Mouse (Mus musculus) intestine, postnatal 0 days (tissue): ENCODE measurements around the gene Ndrg3. TPM values are rescaled to one million over a fixed set of nuclear protein-coding genes. Genes with fewer than 3 reads are reported as not detected.

Experiments
- ATAC-seq: fragments of 200-750 bp; cut with Nextera tagmentation; 2 replicates; pipeline ENCODE4 v1.8.0; 2017; ENCODE audit warnings: mild to moderate bottlenecking, moderate TSS enrichment, moderate library complexity
- H3K27ac ChIP-seq: fragments of 300-500 bp; sonication (generic); 2 replicates; pipeline ENCODE4 v1.5.1; 2014; ENCODE audit warnings: mild to moderate bottlenecking, low read depth, low read length, moderate library complexity
- H3K27me3 ChIP-seq: fragments of 300-500 bp; sonication (generic); replicated peaks from 2 replicates; pipeline ENCODE4 v1.6.1; 2014; ENCODE audit warnings: low read length, mixed read lengths; ENCODE audit not compliant: control insufficient read depth, insufficient read depth
- H3K36me3 ChIP-seq: fragments of 300-500 bp; sonication (generic); 2 replicates; pipeline ENCODE4 v1.6.1; 2014; ENCODE audit warnings: mild to moderate bottlenecking, moderate library complexity; ENCODE audit not compliant: control insufficient read depth, insufficient read depth
- H3K4me1 ChIP-seq: fragments of 300-500 bp; sonication (generic); replicated peaks from 2 replicates; pipeline ENCODE4 v1.6.1; 2014; ENCODE audit warnings: antibody characterized with exemption, low read length, mixed read lengths; ENCODE audit not compliant: control insufficient read depth, insufficient read depth
- H3K4me2 ChIP-seq: fragments of 300-500 bp; sonication (generic); replicated peaks from 2 replicates; pipeline ENCODE4 v1.6.1; 2014; ENCODE audit warnings: low read depth, mild to moderate bottlenecking, moderate library complexity
- H3K4me3 ChIP-seq: fragments of 300-500 bp; sonication (generic); 2 replicates; pipeline ENCODE4 v1.5.1; 2014; ENCODE audit warnings: low read depth, low read length
- H3K9ac ChIP-seq: fragments of 300-500 bp; sonication (generic); 2 replicates; pipeline ENCODE4 v1.6.1; 2014; ENCODE audit warnings: mild to moderate bottlenecking, low read depth, low read length
- H3K9me3 ChIP-seq: fragments of 300-500 bp; sonication (generic); 2 replicates; pipeline ENCODE4 v1.6.1; 2016; ENCODE audit warnings: mixed run types; ENCODE audit not compliant: control insufficient read depth
- CTCF ChIP-seq: sonication (generic); IDR thresholded peaks from 2 replicates; pipeline ENCODE4 v1.5.1; 2016; ENCODE audit warnings: low read depth, mild to moderate bottlenecking, control low read depth, antibody characterized with exemption, moderate library complexity
- WGBS: fragments of 180-500 bp; shearing (Covaris S2); extraction: QIAGEN DNeasy Blood & Tissue Kit; methylation state at CpG from one replicate; pipeline ENCODE4 v1.1.7; 2014; 5-methylcytosine and 5-hydroxymethylcytosine counted together
- polyA plus RNA-seq: library from polyadenylated mRNA; unstranded; fragments of >200 nt; fragmentation: Nextera tagmentation; extraction: Ambion mirVana; gene quantifications from 2 replicates; pipeline ENCODE4 v1.2.1, GENCODE M21; 2015

Gene Ndrg3
- polyA plus RNA-seq, 1 experiment from 2014 or later, result 25.3 TPM

DNA sequence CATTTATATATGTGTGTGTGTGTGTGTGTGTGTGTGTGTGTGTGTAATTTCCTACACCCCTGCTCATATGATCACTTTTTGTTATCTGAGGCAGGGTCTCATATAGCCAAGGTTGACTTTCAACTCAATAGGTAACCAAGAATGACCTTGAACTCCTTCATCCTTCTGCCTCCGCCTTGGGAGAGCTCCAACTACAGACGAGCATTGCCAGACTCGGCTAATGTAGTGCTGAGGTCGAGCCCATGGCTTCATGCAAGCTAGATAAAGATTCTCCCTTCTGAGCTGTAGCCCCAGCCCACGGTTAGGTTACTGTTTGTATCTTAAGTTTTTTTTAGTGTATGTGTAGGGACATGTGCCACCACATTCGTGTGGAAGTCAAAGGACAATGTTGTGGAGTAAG, 90.0 kb downstream of the Ndrg3 start:
- H3K9ac ChIP-seq, result no peak overlapping the region
- no peaks in the 10 kb centered on the region for H3K27me3 ChIP-seq
- no peak for ATAC-seq
- H3K27ac ChIP-seq, result no peak overlapping the region
- no peak overlapping the region for H3K4me3 ChIP-seq
- no peaks in the 10 kb centered on the region for H3K36me3 ChIP-seq
- no peak overlapping the region for H3K4me2 ChIP-seq
- H3K4me1 ChIP-seq, result no peaks in the 10 kb centered on the region
- no peak for TF ChIP-seq CTCF
- H3K9me3 ChIP-seq, result no peaks in the 10 kb centered on the region
- 67% methylated on average over 6 of the region's 6 CpGs for WGBS

DNA sequence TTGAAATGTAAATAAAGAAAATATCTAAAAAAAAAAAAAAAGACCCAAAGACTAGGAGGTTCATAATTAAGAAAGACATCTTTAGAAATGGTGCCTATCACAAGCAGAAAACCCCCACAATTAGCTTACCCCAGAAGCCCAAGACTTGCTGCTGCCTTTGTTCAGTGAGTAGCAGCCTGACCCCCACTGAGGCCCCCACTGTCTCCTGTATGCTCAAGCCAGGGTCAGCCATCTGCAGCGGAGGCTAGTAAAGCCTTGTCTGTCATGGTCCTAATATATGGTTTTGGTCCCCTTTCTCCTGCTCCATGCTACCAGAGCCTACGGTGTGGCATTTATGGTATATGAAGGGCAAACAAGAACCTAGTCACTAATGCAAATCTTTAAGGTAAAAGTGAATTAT, 90.5 kb downstream of the Ndrg3 start:
- WGBS, result 69% methylated on average over 2 of the region's 2 CpGs

DNA sequence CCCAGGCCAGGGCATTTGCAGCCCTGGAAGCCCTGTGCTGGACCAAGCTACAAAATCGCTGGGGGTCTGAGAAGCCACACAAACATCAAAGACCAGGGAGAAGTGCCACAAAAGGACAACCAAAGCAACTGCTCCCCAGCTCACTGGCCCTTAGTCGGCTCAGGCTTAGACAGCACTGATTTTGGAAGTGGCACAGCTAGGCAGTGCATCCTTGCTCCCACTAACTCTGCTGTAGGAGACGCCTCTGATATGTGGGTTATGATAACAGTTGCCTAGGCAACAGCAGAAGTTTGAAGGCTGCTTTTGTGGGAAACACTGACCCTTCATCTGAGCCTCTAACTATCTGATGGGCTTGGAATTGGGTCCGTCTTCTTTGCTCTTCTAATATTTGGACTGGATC, 92.7 kb downstream of the Ndrg3 start:
- H3K4me1 ChIP-seq, result no peaks in the 10 kb centered on the region
- H3K9me3 ChIP-seq, result no peaks in the 10 kb centered on the region
- ATAC-seq, result no peak
- no peak overlapping the region for H3K4me3 ChIP-seq
- no peak overlapping the region for H3K9ac ChIP-seq
- H3K4me2 ChIP-seq, result no peak overlapping the region
- no peak for TF ChIP-seq CTCF
- H3K36me3 ChIP-seq, result no peaks in the 10 kb centered on the region
- WGBS, result 61% methylated on average over 4 of the region's 4 CpGs
- no peak overlapping the region for H3K27ac ChIP-seq
- H3K27me3 ChIP-seq, result no peaks in the 10 kb centered on the region

More for the DNA sequence above, 90.5 kb downstream of the Ndrg3 start:
- Histone ChIP-seq H3K9me3 (no peaks in the 10 kb centered on the region), H3K4me1 (no peaks in the 10 kb centered on the region), H3K27ac (no peak overlapping the region), H3K4me3 (no peak overlapping the region), H3K27me3 (no peaks in the 10 kb centered on the region), H3K36me3 (no peaks in the 10 kb centered on the region), H3K9ac (no peak overlapping the region), H3K4me2 (no peak overlapping the region)
- ATAC-seq, result no peak
- TF ChIP-seq CTCF, result no peak

DNA sequence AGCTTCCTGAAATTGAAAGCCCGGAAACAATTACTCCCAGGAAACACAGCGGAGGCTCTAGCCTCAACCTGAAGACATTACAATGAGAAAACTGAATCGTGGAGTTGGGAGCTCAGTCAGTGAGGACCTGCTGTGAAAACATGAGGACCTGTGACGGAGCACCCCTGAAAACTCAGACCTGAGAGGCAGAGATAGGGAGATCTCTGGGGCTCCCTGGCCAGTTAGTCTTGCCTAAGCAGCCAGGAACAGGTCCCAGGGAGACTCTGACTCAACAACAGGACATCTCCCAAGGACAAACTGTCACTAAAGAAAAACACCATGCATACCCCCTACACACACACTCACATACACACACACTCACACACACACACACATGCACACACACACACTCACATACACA, 93.5 kb downstream of the Ndrg3 start:
- Histone ChIP-seq H3K36me3 (no peaks in the 10 kb centered on the region), H3K4me2 (no peak overlapping the region), H3K27me3 (no peaks in the 10 kb centered on the region), H3K4me3 (no peak overlapping the region), H3K9me3 (no peaks in the 10 kb centered on the region), H3K4me1 (no peaks in the 10 kb centered on the region), H3K9ac (no peak overlapping the region), H3K27ac (no peak overlapping the region)
- ATAC-seq, result no peak
- TF ChIP-seq CTCF, result no peak
- 62% methylated on average over 4 of the region's 4 CpGs for WGBS

DNA sequence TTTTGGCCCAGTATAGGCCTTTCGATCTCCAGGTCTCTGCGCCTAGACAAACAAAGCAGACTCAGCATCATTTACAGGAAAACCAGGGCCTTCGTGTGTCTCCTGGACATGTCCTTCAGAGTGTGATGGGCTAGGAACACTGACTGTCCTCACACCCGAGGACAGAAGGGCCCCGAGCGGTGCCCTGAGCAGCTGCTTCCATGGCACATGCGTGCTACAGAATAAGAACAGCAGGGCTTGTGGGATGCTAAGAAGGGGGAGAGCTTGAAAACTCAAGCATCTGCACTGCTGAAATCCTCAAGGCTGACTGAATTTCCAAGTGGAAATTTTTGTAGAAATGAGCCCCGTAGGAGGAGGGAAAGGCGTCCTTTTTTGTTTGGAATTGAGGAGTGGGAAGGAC, 94.8 kb downstream of the Ndrg3 start:
- 81% methylated on average over 9 of the region's 9 CpGs for WGBS
- Histone ChIP-seq H3K4me3 (no peak overlapping the region), H3K36me3 (no peaks in the 10 kb centered on the region), H3K4me1 (no peaks in the 10 kb centered on the region), H3K27ac (no peak overlapping the region), H3K27me3 (no peaks in the 10 kb centered on the region), H3K9ac (no peak overlapping the region), H3K9me3 (no peaks in the 10 kb centered on the region), H3K4me2 (no peak overlapping the region)
- TF ChIP-seq CTCF, result no peak
- no peak for ATAC-seq

DNA sequence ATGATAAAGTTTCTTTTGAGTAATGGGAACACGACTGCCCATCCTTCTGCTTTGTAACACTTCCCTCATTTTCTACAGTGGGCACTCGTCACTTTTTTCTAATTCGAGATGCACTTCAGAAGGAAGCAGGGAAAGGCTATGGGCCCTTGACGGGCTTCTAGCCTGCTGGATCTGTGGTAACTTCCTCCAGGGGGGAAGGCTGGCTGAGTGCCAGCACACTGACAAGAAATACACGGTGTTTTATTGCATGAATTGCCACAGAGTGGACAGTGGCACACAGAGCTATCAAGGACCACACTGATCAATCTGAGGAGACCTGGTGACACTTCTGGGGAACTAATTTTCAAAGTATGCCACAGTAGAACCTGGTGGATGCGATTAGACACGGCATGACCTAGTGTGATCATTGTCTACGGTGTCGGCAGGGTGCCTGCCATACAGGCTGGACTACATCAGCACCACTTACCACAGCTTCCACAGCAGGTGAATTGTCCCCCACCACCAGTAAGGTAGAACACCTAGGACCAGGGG, 95.4 kb downstream of the Ndrg3 start:
- Histone ChIP-seq H3K27ac (no peak overlapping the region), H3K4me3 (no peak overlapping the region), H3K9me3 (no peaks in the 10 kb centered on the region), H3K4me1 (no peaks in the 10 kb centered on the region), H3K4me2 (no peak overlapping the region), H3K27me3 (no peaks in the 10 kb centered on the region), H3K9ac (no peak overlapping the region), H3K36me3 (no peaks in the 10 kb centered on the region)
- WGBS, result 65% methylated on average over 9 of the region's 9 CpGs
- no peak for ATAC-seq
- no peak for TF ChIP-seq CTCF
